Mouse (Mus musculus): ENCODE measurements at regions not wholly inside any gene's neighbourhood (a gene's known extent, or its start where the extent isn't known, plus 50 kb on each side); places are given as distances from the start of the nearest gene placed in this dataset.

DNA sequence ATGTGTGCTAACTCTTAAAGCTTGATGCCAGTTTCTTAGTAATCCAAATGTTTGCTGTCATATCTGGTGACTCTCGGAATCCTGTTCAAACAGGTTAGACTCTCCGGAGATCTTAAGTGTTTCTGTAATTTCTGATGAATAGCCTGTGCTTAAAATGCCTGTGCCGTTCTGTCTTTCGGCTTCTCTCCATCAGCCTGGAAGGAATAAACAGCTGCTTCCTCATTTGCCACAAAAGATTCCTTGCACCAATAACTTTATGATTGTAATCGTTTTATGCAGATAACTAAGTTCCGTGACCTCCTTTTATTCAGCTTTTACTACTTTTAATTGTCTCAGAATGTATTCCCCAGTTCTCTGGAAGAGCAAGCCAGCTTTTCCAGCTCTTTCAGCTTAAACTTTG is 204.5 kb upstream of the Mdga2 start:
- Histone ChIP-seq H3K9ac (ENCODE audit: insufficient read depth, low read depth) (no peak overlapping the region), H3K36me3 (replicated peaks in 1 of 2; ENCODE audit: control insufficient read depth in 1 of 2, insufficient read depth in 1 of 2, low read length in 1 of 2) (no peaks in the 10 kb centered on the region), H3K27ac (ENCODE audit: insufficient read depth, low read depth) (no peak overlapping the region), H3K79me2 (replicated peaks; ENCODE audit: control insufficient read depth, extremely low read depth, insufficient read depth, poor library complexity, severe bottlenecking) (no peaks in the 10 kb centered on the region), H3K27me3 (replicated peaks) (no peaks in the 10 kb centered on the region), H3K4me2 (ENCODE audit: insufficient read depth, low read depth, poor library complexity, severe bottlenecking) (no peak overlapping the region), H3K4me1 (ENCODE audit: control insufficient read depth in 1 of 2, insufficient read depth in 2 of 2) (peaks cover 0 to 10% of the 10 kb centered on the region in 2 experiments; a peak in 2 of 4 replicates), H3K4me3 (replicated peaks in 1 of 3; ENCODE audit: low read depth in 2 of 3, low read length in 2 of 3, poor library complexity in 1 of 3) (no peak overlapping the region), H3K9me3 (replicated peaks; ENCODE audit: low read length) (no peaks in the 10 kb centered on the region)
- DNase-seq (ENCODE audit: extremely low read depth), result no peak
- dilution Hi-C loops (cut with MboI; ENCODE audit: extremely low pct_ligation_motif_present, extremely low pct_unique_long_range_greater_than_20kb, low sequenced_read_pairs) (no loop called here), in situ Hi-C loops (cut with MboI; ENCODE audit: low pct_ligation_motif_present, low pct_unique_long_range_greater_than_20kb, low sequenced_read_pairs) (no loop called here)
- TF ChIP-seq CHD2 (IDR thresholded peaks at IDR 0.05; ENCODE audit: low read length), result no peak
- TF ChIP-seq RAD21 (IDR thresholded peaks at IDR 0.05; ENCODE audit: low read depth, low read length), result no peak
- TF ChIP-seq ZC3H11A (IDR thresholded peaks at IDR 0.05; ENCODE audit: low read depth, low read length), result no peak
- no peak for TF ChIP-seq HCFC1 (IDR thresholded peaks at IDR 0.05; ENCODE audit: low read depth, low read length)
- no peak for TF ChIP-seq E2F4 (IDR thresholded peaks at IDR 0.05; ENCODE audit: insufficient replicate concordance, low read depth, low read length)
- TF ChIP-seq UBTF (IDR thresholded peaks at IDR 0.05; ENCODE audit: low read depth, low read length), result no peak
- TF ChIP-seq ETS1 (conservative IDR thresholded peaks at IDR 0.05; ENCODE audit: low read depth, low read length), result no peak
- TF ChIP-seq BHLHE40 (IDR thresholded peaks at IDR 0.05; ENCODE audit: low read depth, low read length), result no peak
- no peak for TF ChIP-seq ZKSCAN1 (IDR thresholded peaks at IDR 0.05; ENCODE audit: borderline replicate concordance, low read depth, low read length)
- no peak for TF ChIP-seq CHD1 (IDR thresholded peaks at IDR 0.05; ENCODE audit: low read depth, low read length)
- TF ChIP-seq ZNF384 (IDR thresholded peaks at IDR 0.05; ENCODE audit: low read depth, low read length), result no peak
- no peak for TF ChIP-seq NRF1 (IDR thresholded peaks at IDR 0.05; ENCODE audit: low read depth, low read length)
- no peak for TF ChIP-seq MAFK (IDR thresholded peaks at IDR 0.05; ENCODE audit: insufficient replicate concordance, low read length)
- no peak for TF ChIP-seq IRF4 (IDR thresholded peaks at IDR 0.05; ENCODE audit: low read depth, low read length)
- TF ChIP-seq ELF1 (IDR thresholded peaks at IDR 0.05; ENCODE audit: low read depth, low read length), result no peak
- no peak for TF ChIP-seq USF1 (IDR thresholded peaks at IDR 0.05; ENCODE audit: low read depth, low read length)
- no peak for TF ChIP-seq TBP (conservative IDR thresholded peaks at IDR 0.05; ENCODE audit: low read depth, low read length)

DNA sequence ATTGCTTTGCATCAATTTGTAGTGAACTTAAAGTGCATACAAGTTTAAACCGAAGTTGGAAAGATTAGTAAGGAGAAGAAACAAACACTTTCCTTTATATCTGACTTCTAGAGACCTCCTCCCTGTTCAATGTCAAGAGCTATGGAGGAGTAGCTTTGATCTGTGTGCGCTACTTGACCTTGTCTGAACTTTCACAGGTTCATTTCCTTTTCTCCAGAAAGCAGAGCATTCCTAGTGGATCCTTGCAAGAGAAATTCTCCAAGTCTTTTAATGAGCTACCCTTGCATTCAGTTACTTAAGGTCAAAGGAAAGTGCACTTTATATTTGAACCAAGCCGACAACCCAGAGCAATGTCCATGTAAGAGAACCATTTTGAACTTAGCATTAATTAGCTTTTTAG is 177.2 kb upstream of the Mdga2 start:
- no peaks in the 10 kb centered on the region for H3K36me3 ChIP-seq (replicated peaks in 1 of 2; ENCODE audit: control insufficient read depth in 1 of 2, insufficient read depth in 1 of 2, low read length in 1 of 2)
- H3K4me1 ChIP-seq (ENCODE audit: control insufficient read depth in 1 of 2, insufficient read depth in 2 of 2), result peaks cover 0 to 16% of the 10 kb centered on the region in 2 experiments; a peak in 1 of 4 replicates
- no peak for DNase-seq (ENCODE audit: extremely low read depth)
- dilution Hi-C loops (cut with MboI; ENCODE audit: extremely low pct_ligation_motif_present, extremely low pct_unique_long_range_greater_than_20kb, low sequenced_read_pairs) (no loop called here), in situ Hi-C loops (cut with MboI; ENCODE audit: low pct_ligation_motif_present, low pct_unique_long_range_greater_than_20kb, low sequenced_read_pairs) (no loop called here)
- no peak overlapping the region for H3K4me3 ChIP-seq (replicated peaks in 1 of 3; ENCODE audit: low read depth in 2 of 3, low read length in 2 of 3, poor library complexity in 1 of 3)
- TF ChIP-seq USF2 (conservative IDR thresholded peaks at IDR 0.05; ENCODE audit: low read depth, low read length), result no peak
- TF ChIP-seq CHD1 (IDR thresholded peaks at IDR 0.05; ENCODE audit: low read depth, low read length), result no peak
- TF ChIP-seq ZNF384 (IDR thresholded peaks at IDR 0.05; ENCODE audit: low read depth, low read length), result no peak
- no peak for TF ChIP-seq MXI1 (IDR thresholded peaks at IDR 0.05; ENCODE audit: low read depth, low read length)
- no peak for TF ChIP-seq POLR2A (IDR thresholded peaks at IDR 0.05; ENCODE audit: low read depth, low read length)
- TF ChIP-seq PAX5 (IDR thresholded peaks at IDR 0.05; ENCODE audit: low read length), result no peak
- no peak for TF ChIP-seq CHD2 (IDR thresholded peaks at IDR 0.05; ENCODE audit: low read length)
- TF ChIP-seq ETS1 (conservative IDR thresholded peaks at IDR 0.05; ENCODE audit: low read depth, low read length), result no peak
- TF ChIP-seq RAD21 (IDR thresholded peaks at IDR 0.05; ENCODE audit: low read depth, low read length), result no peak
- TF ChIP-seq KAT2A (IDR thresholded peaks at IDR 0.05; ENCODE audit: insufficient replicate concordance, low read length), result no peak
- TF ChIP-seq E2F4 (IDR thresholded peaks at IDR 0.05; ENCODE audit: insufficient replicate concordance, low read depth, low read length), result no peak
- no peak for TF ChIP-seq CTCF (conservative IDR thresholded peaks at IDR 0.05 in 1 of 2, IDR thresholded peaks at IDR 0.05 in 1 of 2; ENCODE audit: low read depth in 2 of 2, low read length in 2 of 2)
- TF ChIP-seq GABPA (IDR thresholded peaks at IDR 0.05; ENCODE audit: insufficient replicate concordance, low read depth, low read length), result no peak
- no peak for TF ChIP-seq NRF1 (IDR thresholded peaks at IDR 0.05; ENCODE audit: low read depth, low read length)
- no peak for TF ChIP-seq TBP (conservative IDR thresholded peaks at IDR 0.05; ENCODE audit: low read depth, low read length)
- TF ChIP-seq MAX (IDR thresholded peaks at IDR 0.05; ENCODE audit: low read length), result no peak
- no peak for TF ChIP-seq JUND (conservative IDR thresholded peaks at IDR 0.05; ENCODE audit: low read depth, low read length)
- TF ChIP-seq TCF12 (IDR thresholded peaks at IDR 0.05; ENCODE audit: low read depth, low read length), result no peak
- H3K9me3 ChIP-seq (replicated peaks; ENCODE audit: low read length), result no peaks in the 10 kb centered on the region
- H3K4me2 ChIP-seq (ENCODE audit: insufficient read depth, low read depth, poor library complexity, severe bottlenecking), result no peak overlapping the region
- no peaks in the 10 kb centered on the region for H3K27me3 ChIP-seq (replicated peaks)
- H3K27ac ChIP-seq (ENCODE audit: insufficient read depth, low read depth), result no peak overlapping the region
- no peak overlapping the region for H3K9ac ChIP-seq (ENCODE audit: insufficient read depth, low read depth)
- H3K79me2 ChIP-seq (replicated peaks; ENCODE audit: control insufficient read depth, extremely low read depth, insufficient read depth, poor library complexity, severe bottlenecking), result no peaks in the 10 kb centered on the region

Measured in CH12.LX (cell line).